Mouse (Mus musculus) heart, postnatal 10 days (tissue): Measurements from ENCODE around the gene Amy1. TPM values are rescaled to one million over a fixed set of nuclear protein-coding genes. Genes with fewer than 3 reads are reported as not detected.
A peak's percentile ranks its signal among the peaks of the same experiment; 100 is the strongest.
"Not testable (repeated sequence)": the region's sequence is repeated elsewhere in the genome, so short reads cannot be mapped to it uniquely, and the experiment has no call there.

ENCODE experiments used
- DNase-seq, 2 experiments: peaks; one replicate each; pipeline ENCODE4 v3.0.0; 2021
- intact Hi-C: fragments of 180-260 bp; cut with DNase I; formaldehyde crosslinking; loops from one replicate; pipeline ENCODE4 v1.15.1; 2025
- total RNA-seq, 2 experiments: library from RNA; stranded (reverse); gene quantifications; 2 replicates each; pipeline ENCODE4 v1.2.3; 2021

The Amy1 gene
- total RNA-seq: 1 to 10 TPM; 1.2 to 1.8 TPM

- intact Hi-C loops: no loop called here
- no peak for DNase-seq
Observed at GRCm38 (mm10) chr3:113606599-113606998, at the start of gene Amy1. TSS of gene Amy1 (minus strand) at chr3:113606699.

GRCm38 (mm10) chr3:113654335-113654734 lies 47.8 kb upstream of the Amy1 start:
- intact Hi-C loops: no loop called here

DNA sequence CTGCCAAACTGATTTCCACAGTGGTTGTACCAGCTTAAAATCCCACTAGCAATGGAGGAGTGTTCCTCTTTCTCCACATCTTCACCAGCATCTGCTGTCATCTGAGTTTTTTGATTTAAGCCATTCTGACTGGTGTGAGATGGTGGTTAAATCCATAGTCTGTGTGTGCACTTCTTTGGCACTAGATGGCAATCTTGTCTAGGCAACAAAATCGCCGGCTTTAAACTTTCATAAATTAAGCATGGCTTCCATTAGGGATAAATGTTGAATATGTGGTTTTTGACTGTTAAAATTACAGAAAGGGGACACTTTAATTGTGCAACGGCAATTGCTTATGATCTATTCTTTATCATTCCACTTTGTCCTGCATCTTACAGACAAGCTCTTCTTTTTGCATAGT lies 44.9 kb upstream of the Amy1 start:
- intact Hi-C loops: loop anchor here (2.0 kb wide), 1 partner anchor 379 kb away; the partner anchor contains the start of gene Col11a1

More at GRCm38 (mm10) chr3:113654335-113654734, 47.8 kb upstream of the Amy1 start:
- no peak for DNase-seq

DNA sequence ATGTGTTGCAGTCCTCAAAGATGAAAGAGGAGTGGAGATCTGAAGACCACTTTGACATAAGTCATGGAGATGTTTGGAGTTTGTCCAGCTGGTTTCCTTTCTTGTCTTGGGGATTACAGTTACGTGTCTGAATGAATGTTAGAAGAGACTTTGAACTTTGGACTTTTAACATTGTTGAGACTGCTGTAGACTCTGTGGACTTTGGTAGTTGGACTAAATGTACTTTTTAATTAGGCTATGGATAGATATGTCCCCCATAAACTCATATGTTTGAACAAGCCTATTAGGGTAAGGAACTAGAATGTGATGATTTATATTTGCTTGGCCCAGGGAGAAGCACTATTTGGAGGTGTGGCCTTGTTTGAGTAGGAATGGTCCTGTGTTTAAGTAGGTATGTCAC lies 33.0 kb upstream of the Amy1 start:
- no peak for DNase-seq
- intact Hi-C loops: no loop called here

More for the DNA sequence above, 44.9 kb upstream of the Amy1 start:
- DNase-seq: peak in 1 of 2 experiments; percentile 9

DNA sequence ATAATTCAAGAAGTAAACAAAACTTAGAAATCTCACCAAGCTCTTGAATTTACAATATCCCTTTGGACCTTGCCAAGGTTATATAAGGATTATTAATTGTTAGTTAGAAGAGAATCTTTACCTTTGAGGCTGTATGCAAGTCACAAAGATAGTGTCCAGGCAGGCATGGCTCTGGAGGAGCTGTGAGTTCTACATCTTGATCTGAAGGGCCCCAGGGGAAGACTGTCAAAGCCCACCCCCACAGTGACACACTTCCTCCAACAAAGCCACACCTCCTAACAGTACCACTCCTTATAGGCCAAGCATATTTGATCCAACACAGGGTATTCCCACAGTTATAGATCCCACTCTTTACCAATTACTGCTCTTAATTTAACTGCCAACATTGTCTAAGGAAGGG lies 27.7 kb upstream of the Amy1 start:
- no peak for DNase-seq
- intact Hi-C loops: no loop called here

DNA sequence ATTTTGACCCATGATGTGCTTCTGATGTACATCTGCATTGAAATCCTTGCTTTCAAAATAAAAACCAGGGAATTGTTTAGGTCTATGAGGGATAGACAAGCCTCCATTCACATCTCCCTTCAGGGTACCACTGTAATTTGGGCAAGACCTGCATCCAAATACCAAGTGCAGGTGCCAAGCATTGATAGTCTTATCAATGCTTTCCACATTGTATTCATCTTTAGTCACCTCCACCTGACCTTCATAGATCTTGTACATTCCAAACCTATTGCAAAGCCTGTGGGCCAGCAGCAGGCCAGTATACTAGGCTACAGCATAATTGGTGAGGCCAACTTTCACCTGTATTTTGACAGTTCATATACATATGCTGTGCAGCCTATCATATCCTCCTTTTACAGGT lies 25.1 kb upstream of the Amy1 start:
- intact Hi-C loops: no loop called here
- DNase-seq: no peak

DNA sequence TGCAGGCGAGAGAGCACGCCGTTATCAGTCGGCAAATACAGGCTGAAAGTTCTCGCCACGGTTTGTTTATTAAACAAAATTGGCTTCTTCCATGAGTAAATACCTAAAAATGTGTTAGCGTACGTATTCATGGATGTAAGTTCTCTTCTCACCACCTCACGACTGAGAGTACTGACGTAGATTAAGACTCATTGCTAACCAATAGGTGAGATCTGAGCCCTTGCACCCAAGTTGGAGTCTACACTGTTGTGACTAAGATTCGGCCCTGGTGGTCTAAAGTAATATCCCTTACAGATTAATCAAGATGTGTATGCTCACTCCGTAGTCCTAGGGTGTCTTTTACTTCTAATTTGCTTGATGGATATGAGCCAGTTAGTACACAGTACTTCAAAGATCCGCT lies 24.1 kb upstream of the Amy1 start:
- DNase-seq: peak in 1 of 2 experiments; percentile 5
- intact Hi-C loops: no loop called here

GRCm38 (mm10) chr3:113629606-113630359 lies 23.3 kb upstream of the Amy1 start, which contains the start of gene Rnpc3:
TSS of gene Rnpc3 (minus strand) at chr3:113630149.
- DNase-seq: peak; percentile 97 to 98

GRCm38 (mm10) chr3:113590844-113591243 lies 15.7 kb downstream of the Amy1 start:
- DNase-seq: no peak
- intact Hi-C loops: no loop called here

More at GRCm38 (mm10) chr3:113629606-113630359, 23.3 kb upstream of the Amy1 start, which contains the start of gene Rnpc3:
- intact Hi-C loops: no loop called here

GRCm38 (mm10) chr3:113574578-113574977 lies 31.9 kb downstream of the Amy1 start:
- intact Hi-C loops: no loop called here
- no peak for DNase-seq

- intact Hi-C loops: no loop called here
- no peak for DNase-seq
Observed at GRCm38 (mm10) chr3:113574138-113574537, 32.4 kb downstream of the Amy1 start.

DNA sequence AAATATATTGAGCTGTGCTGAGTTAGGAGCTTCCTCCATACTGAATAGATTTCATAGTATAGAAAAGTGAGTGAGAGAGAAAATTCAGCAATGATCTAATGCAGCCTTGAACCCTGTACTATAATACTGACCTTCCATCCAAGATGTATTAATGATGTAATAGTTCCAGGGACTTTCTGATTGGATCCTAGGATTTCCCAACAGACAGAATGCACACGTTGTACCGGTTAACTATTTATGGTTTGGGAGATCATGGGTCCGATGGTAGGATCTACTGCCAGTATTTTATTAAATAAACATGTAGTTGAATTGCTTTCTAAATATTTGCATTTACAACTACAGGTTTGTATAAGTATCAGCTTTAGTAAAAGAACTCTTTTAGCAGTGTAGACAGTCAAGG lies 34.3 kb downstream of the Amy1 start:
- no peak for DNase-seq
- intact Hi-C loops: no loop called here

DNA sequence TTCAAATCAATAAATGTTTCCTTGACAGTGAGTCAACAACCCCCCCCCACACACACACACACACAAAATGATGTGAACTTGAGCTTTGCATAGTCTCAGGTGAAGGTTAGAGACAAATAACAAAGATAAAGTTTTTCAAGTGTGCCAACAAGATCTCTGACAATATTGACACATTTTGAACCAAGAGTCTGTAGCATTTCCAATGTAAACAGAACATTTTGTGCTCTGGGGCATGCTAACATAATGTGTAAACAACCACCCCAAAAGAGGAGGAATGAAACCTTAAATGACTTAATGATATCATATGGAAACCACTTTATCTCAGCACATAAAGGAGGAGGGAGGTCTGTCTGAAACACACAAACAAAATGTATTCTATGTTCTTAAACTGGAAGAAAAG lies 66.8 kb downstream of the Amy1 start:
- intact Hi-C loops: no loop called here
- DNase-seq: no peak

DNA sequence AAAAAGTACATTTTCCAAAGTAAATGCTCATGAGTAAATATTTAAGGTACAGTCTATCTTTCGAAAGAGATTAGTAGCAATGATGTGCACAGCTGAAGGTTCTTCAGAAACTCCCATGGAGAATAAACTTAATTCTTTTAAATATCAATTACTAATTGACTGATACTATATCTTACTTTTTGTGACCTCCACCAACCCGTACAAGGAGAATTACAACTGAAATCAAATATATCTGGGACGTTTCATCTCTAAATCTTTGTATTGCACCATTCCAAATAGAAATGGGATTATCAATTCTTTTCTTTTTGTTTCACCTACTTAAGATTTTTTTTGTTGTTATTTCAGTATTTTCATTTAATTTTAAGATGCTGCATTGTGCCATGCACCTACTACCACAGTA lies 74.2 kb downstream of the Amy1 start, which contains the start of gene Amy2a1:
Gene Amy2a1 (minus strand): TSS at position 101 of the 400 bp plus-strand sequence.
- intact Hi-C loops, DNase-seq: not testable (repeated sequence)

Other genes starting within 250 kb of the Amy1 start
- not detected for gene Amy2a1, start 74.3 kb downstream of the Amy1 start, total RNA-seq
- 10 to 100 TPM; 15.4 to 15.7 TPM for gene Rnpc3, start 23.4 kb upstream of the Amy1 start, total RNA-seq